Mouse (Mus musculus) testis, postnatal 14 days (tissue): ENCODE data around the gene Olfr828.

Experiments used
- DNase-seq: peaks from one replicate; pipeline ENCODE4 v3.0.0; 2021; ENCODE audit warnings: low spot score

Gene Olfr828

DNA sequence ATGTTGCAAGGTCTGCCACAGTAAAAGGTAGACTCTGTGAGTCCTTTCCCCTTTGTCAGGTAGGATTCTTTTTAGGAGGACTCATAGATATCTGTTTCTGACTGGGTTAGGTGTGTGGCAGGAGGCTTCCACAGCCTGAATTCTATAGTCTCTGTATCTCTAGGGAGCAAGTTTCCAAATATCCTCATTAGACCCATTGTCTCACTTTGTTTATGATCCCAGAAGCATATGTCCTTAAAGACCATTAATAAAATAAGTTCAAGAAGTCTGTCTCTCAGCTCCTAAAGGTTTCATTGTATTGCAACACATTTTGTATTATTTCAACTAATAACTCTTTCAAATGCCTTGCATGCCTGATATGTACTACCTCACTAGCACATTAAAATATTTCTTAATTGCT, at the start of gene Olfr828:
Gene Olfr828 (minus strand): TSS at position 101 of the 400 bp plus-strand sequence.
- no peak for DNase-seq

DNA sequence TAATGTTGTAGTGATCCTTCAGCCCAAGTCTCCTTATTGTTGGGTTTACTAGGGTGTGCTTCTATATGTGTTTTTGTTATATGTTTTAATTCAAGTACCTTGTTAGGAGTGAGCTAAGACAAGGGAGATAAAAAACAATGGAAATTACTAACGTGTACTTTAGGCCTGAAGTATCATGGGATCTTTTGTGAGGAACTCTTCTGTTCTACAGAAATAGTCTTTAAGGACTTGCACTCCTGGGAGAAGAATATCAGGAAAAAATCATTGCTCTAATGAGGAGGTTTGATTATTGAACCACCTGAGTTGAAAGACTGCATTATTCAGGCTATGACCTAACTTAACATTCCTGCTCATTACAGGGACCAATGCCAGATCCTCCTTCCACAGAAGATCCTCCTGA, 35.3 kb upstream of the Olfr828 start, which contains the start of gene Olfr829:
Gene Olfr829 (plus strand): TSS at position 301 of the 400 bp plus-strand sequence.
- DNase-seq, result no peak

DNA sequence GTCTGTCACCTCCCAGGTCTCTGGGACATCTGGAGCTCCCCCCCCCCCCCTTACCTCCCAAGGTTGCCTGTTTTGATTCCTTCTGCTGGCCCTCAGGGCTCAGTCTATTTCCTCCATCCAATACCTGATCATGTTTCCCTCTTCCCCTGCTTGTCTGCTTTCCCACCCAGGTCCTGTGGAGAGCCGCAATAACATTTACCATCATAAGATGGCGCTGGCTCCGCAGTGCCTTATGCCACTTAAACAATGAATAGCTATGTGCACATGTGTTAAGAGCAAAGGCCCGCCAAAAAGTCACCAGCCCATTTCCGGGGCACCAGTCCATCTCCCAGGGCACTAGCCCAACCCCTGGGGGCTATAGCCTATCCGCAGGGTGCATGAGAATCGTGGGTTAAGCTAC, 34.0 kb downstream of the Olfr828 start:
- DNase-seq, result no peak

DNA sequence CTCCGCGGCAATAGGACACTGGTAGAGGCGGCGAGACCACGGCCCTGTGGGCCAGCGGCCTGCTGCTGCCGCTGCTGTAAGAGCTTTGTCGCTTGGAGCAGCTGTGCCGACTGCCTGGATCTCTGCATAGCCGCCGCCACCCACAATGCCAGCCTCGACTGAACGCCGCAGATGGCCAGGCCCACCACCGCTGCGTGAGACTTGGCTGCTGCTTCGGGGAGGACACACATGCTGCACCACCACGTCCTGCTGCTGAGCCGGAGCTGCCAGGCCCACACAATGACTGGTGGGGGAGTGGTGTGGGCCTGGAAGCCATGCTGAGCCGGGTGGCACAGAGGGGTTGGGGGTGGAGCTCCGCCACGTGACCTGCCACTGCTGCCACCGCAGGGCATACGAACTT, 39.9 kb downstream of the Olfr828 start:
- peak; percentile 5 for DNase-seq

DNA sequence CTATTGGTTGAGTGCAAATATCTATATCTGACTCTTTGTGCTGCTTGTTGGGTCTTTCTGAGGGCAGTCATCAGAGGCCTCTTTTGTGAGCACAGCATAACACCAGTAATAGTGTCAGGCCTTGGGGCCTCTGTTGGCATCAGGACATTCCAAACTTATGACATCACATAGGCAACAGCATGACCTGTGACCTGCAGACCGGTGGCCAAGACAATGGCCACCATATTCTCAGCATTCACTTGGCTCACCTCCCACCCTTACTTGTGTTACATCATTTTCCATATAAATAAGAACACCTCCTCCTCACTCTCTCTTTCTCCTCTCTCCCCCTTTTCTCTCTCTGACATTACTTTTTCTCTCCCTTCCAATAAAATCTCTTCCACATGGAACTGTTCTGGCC, 40.3 kb downstream of the Olfr828 start:
- DNase-seq, result no peak
